Mouse (Mus musculus): ENCODE measurements around the gene Ubtd1.

GRCm38 (mm10) chr19:41998770-41999548 lies 17.4 kb downstream of the Ubtd1 start:
- no peak for TF ChIP-seq CTCF (IDR thresholded peaks at IDR 0.05; ENCODE audit: low read depth)
- TF ChIP-seq EP300 (optimal IDR thresholded peaks at IDR 0.05) = no peak
